Mouse (Mus musculus): ENCODE data around the gene Kalrn. TPM values are rescaled to one million over a fixed set of nuclear protein-coding genes. Genes with fewer than 3 reads are reported as not detected.
A peak's percentile ranks its signal among the peaks of the same experiment; 100 is the strongest.

The Kalrn gene
- total RNA-seq (2014; rRNA removed; ENCODE audit: low replicate concordance) (44.5 and 48.9 TPM in 2 replicates), polyA plus RNA-seq (2015; fragmentation: Nextera tagmentation; extraction: Ambion mirVana) (19.4 and 20.0 TPM in 2 replicates)

- H3K27me3 ChIP-seq (ENCODE audit: control insufficient read depth, insufficient read depth, low read length), result peaks cover 11% of the 10 kb centered on the region; the same call in 1 of the 2 replicates
- H3K4me2 ChIP-seq (ENCODE audit: low read depth, low read length), result peak within 1 kb of the TSS; percentile 92
- peak; percentile 96 for ATAC-seq (ENCODE audit: insufficient read depth, low read depth)
- TF ChIP-seq CTCF (IDR thresholded peaks at IDR 0.05; ENCODE audit: low read depth) (peak; percentile 52), EP300 (IDR thresholded peaks at IDR 0.05; ENCODE audit: low read depth) (no peak)
- WGBS, result under 1% methylated on average over 47 of the region's 84 CpGs
- H3K36me3 ChIP-seq (replicated peaks; ENCODE audit: control insufficient read depth, insufficient read depth, low read length), result no peaks in the 10 kb centered on the region
- peak within 1 kb of the TSS; percentile 74 for H3K9ac ChIP-seq (replicated peaks; ENCODE audit: low read depth, low read length)
- peaks cover 8% of the 10 kb centered on the region; the same call in 1 of the 2 replicates for H3K9me3 ChIP-seq (replicated peaks; ENCODE audit: control insufficient read depth, low read length)
- H3K4me3 ChIP-seq (ENCODE audit: low read depth, low read length), result peak within 1 kb of the TSS; percentile 63
- H3K4me1 ChIP-seq (ENCODE audit: control insufficient read depth, insufficient read depth), result 0 out of 2 replicates have a peak, but pooled peaks cover 5% of the 10 kb centered on the region
- DNase-seq (ENCODE audit: low spot score), result peak; percentile 91
- H3K27ac ChIP-seq (ENCODE audit: low read depth), result peak within 1 kb of the TSS; percentile 72
These were observed at the start of gene Kalrn for GRCm38 (mm10) chr16:34573151-34573802. Gene Kalrn (minus strand): TSS chr16:34573532.

GRCm38 (mm10) chr16:34614021-34614420, 40.7 kb upstream of the Kalrn start:
- Histone ChIP-seq H3K4me3 (ENCODE audit: low read depth, low read length) (no peak overlapping the region), H3K9me3 (replicated peaks; ENCODE audit: control insufficient read depth, low read length) (no peaks in the 10 kb centered on the region), H3K9ac (replicated peaks; ENCODE audit: low read depth, low read length) (no peak overlapping the region), H3K36me3 (replicated peaks; ENCODE audit: control insufficient read depth, insufficient read depth, low read length) (no peaks in the 10 kb centered on the region), H3K4me1 (ENCODE audit: control insufficient read depth, insufficient read depth) (no peaks in the 10 kb centered on the region), H3K27me3 (ENCODE audit: control insufficient read depth, insufficient read depth, low read length) (no peaks in the 10 kb centered on the region), H3K4me2 (ENCODE audit: low read depth, low read length) (no peak overlapping the region), H3K27ac (ENCODE audit: low read depth) (no peak overlapping the region)
- DNase-seq (ENCODE audit: low spot score), result no peak
- TF ChIP-seq EP300 (IDR thresholded peaks at IDR 0.05; ENCODE audit: low read depth) (no peak), CTCF (IDR thresholded peaks at IDR 0.05; ENCODE audit: low read depth) (no peak)
- ATAC-seq (ENCODE audit: insufficient read depth, low read depth), result no peak
- 55% methylated on average over 2 of the region's 2 CpGs for WGBS

GRCm38 (mm10) chr16:34610137-34610536, 36.8 kb upstream of the Kalrn start:
- H3K4me1 ChIP-seq (ENCODE audit: control insufficient read depth, insufficient read depth), result no peaks in the 10 kb centered on the region
- H3K27me3 ChIP-seq (ENCODE audit: control insufficient read depth, insufficient read depth, low read length), result no peaks in the 10 kb centered on the region
- H3K9ac ChIP-seq (replicated peaks; ENCODE audit: low read depth, low read length), result no peak overlapping the region
- DNase-seq (ENCODE audit: low spot score), result no peak
- no peaks in the 10 kb centered on the region for H3K9me3 ChIP-seq (replicated peaks; ENCODE audit: control insufficient read depth, low read length)
- 89% methylated on average over 1 of the region's 1 CpGs for WGBS
- H3K4me3 ChIP-seq (ENCODE audit: low read depth, low read length), result no peak overlapping the region
- H3K36me3 ChIP-seq (replicated peaks; ENCODE audit: control insufficient read depth, insufficient read depth, low read length), result no peaks in the 10 kb centered on the region
- ATAC-seq (ENCODE audit: insufficient read depth, low read depth), result no peak
- H3K4me2 ChIP-seq (ENCODE audit: low read depth, low read length), result no peak overlapping the region
- no peak overlapping the region for H3K27ac ChIP-seq (ENCODE audit: low read depth)
- TF ChIP-seq CTCF (IDR thresholded peaks at IDR 0.05; ENCODE audit: low read depth) (no peak), EP300 (IDR thresholded peaks at IDR 0.05; ENCODE audit: low read depth) (no peak)

- no peaks in the 10 kb centered on the region for H3K36me3 ChIP-seq (replicated peaks; ENCODE audit: control insufficient read depth, insufficient read depth, low read length)
- ATAC-seq (ENCODE audit: insufficient read depth, low read depth) (peak; percentile 41; the same call in 1 of the 2 replicates), DNase-seq (ENCODE audit: low spot score) (peak; percentile 68)
- no peaks in the 10 kb centered on the region for H3K9me3 ChIP-seq (replicated peaks; ENCODE audit: control insufficient read depth, low read length)
- H3K4me3 ChIP-seq (ENCODE audit: low read depth, low read length), result no peak overlapping the region
- WGBS, result 17% methylated on average over 3 of the region's 3 CpGs
- H3K27me3 ChIP-seq (ENCODE audit: control insufficient read depth, insufficient read depth, low read length), result no peaks in the 10 kb centered on the region
- no peak overlapping the region for H3K4me2 ChIP-seq (ENCODE audit: low read depth, low read length)
- TF ChIP-seq EP300 (IDR thresholded peaks at IDR 0.05; ENCODE audit: low read depth) (no peak), CTCF (IDR thresholded peaks at IDR 0.05; ENCODE audit: low read depth) (peak; percentile 80)
- H3K9ac ChIP-seq (replicated peaks; ENCODE audit: low read depth, low read length), result no peak overlapping the region
- no peaks in the 10 kb centered on the region for H3K4me1 ChIP-seq (ENCODE audit: control insufficient read depth, insufficient read depth)
- no peak overlapping the region for H3K27ac ChIP-seq (ENCODE audit: low read depth)
These were observed 32.3 kb upstream of the Kalrn start for GRCm38 (mm10) chr16:34605679-34606078.

GRCm38 (mm10) chr16:34603854-34604253, 30.5 kb upstream of the Kalrn start:
- no peak for TF ChIP-seq EP300 (IDR thresholded peaks at IDR 0.05; ENCODE audit: low read depth)
- TF ChIP-seq CTCF (IDR thresholded peaks at IDR 0.05; ENCODE audit: low read depth), result no peak
- H3K4me3 ChIP-seq (ENCODE audit: low read depth, low read length), result no peak overlapping the region
- ATAC-seq (ENCODE audit: insufficient read depth, low read depth) (no peak), DNase-seq (ENCODE audit: low spot score) (no peak)
- H3K9ac ChIP-seq (replicated peaks; ENCODE audit: low read depth, low read length), result no peak overlapping the region
- no peaks in the 10 kb centered on the region for H3K27me3 ChIP-seq (ENCODE audit: control insufficient read depth, insufficient read depth, low read length)
- peaks cover 5% of the 10 kb centered on the region for H3K9me3 ChIP-seq (replicated peaks; ENCODE audit: control insufficient read depth, low read length)
- H3K4me1 ChIP-seq (ENCODE audit: control insufficient read depth, insufficient read depth), result no peaks in the 10 kb centered on the region
- no peak overlapping the region for H3K27ac ChIP-seq (ENCODE audit: low read depth)
- H3K4me2 ChIP-seq (ENCODE audit: low read depth, low read length), result no peak overlapping the region
- H3K36me3 ChIP-seq (replicated peaks; ENCODE audit: control insufficient read depth, insufficient read depth, low read length), result no peaks in the 10 kb centered on the region
- WGBS, result 73% methylated on average over 6 of the region's 6 CpGs

All from heart, postnatal 0 days (tissue).